Mouse (Mus musculus) kidney, adult 2 months (tissue): ENCODE data around the gene Vwa8.

ENCODE experiments used
- CTCF ChIP-seq: fragments of 200-500 bp; conservative IDR thresholded peaks from 2 replicates; pipeline ENCODE4 v1.5.1; 2011; ENCODE audit warnings: low read depth, mild to moderate bottlenecking, control low read depth, low read length, moderate library complexity, mixed read lengths; ENCODE audit not compliant: insufficient read depth, insufficient read length
- POLR2A ChIP-seq: fragments of 200-500 bp; IDR thresholded peaks from one replicate; pipeline ENCODE4 v1.6.1; 2011; ENCODE audit warnings: low read depth, low read length, control low read depth

GRCm38 (mm10) chr14:79126176-79126575 lies 277.3 kb downstream of the Vwa8 start:
- TF ChIP-seq CTCF (no peak), POLR2A (no peak)
